Mouse (Mus musculus): ENCODE data around the gene Gfod2. TPM values are rescaled to one million over a fixed set of nuclear protein-coding genes. Genes with fewer than 3 reads are reported as not detected.

The Gfod2 gene
- polyA plus RNA-seq, 1 experiment from 2014 or later, result 100 TPM

DNA sequence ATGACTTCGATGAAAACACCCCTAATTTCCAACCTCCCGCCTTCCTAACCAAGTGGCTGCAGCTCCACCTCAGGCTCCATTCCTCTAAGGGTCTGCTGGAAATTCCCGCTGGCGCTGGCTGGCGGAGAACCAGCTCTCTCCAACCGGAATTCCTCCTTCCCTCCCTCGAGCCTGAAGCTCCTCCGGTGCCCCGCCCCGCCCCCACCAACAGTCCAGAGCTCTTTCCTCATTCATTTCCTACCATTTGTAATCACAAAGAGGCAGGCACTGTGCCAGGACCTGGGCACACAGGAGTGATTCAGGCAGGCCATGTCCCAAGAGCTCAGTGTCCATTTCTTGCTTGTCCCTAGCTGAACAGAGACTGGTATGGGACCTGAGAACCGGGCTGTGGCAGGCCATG lies 7.9 kb downstream of the Gfod2 start:
- 9% methylated on average over 11 of the region's 11 CpGs for WGBS
- no peak overlapping the region; the same call in 1 of the 2 replicates for H3K9ac ChIP-seq
- peak overlapping the region; percentile 51; the same call in 1 of the 2 replicates for H3K27ac ChIP-seq
- no peaks in the 10 kb centered on the region for H3K27me3 ChIP-seq (replicated peaks)
- ATAC-seq (replicated peaks), result 0 out of 2 replicates have a peak, but pooled peaks have one; percentile 29
- no peaks in the 10 kb centered on the region for H3K9me3 ChIP-seq
- H3K36me3 ChIP-seq (replicated peaks), result no peaks in the 10 kb centered on the region
- no peak overlapping the region for H3K4me3 ChIP-seq
- peaks cover 42% of the 10 kb centered on the region for H3K4me1 ChIP-seq
- peak overlapping the region; percentile 16 for H3K4me2 ChIP-seq

- Histone ChIP-seq H3K27me3 (replicated peaks) (no peaks in the 10 kb centered on the region), H3K36me3 (replicated peaks) (no peaks in the 10 kb centered on the region; the same call in 1 of the 2 replicates), H3K9ac (no peak overlapping the region), H3K4me2 (no peak overlapping the region), H3K27ac (no peak overlapping the region), H3K4me3 (no peak overlapping the region), H3K4me1 (no peaks in the 10 kb centered on the region; the same call in 1 of the 2 replicates), H3K9me3 (no peaks in the 10 kb centered on the region)
- WGBS, result 91% methylated on average over 4 of the region's 4 CpGs
- ATAC-seq (replicated peaks), result no peak
These were observed 15.2 kb downstream of the Gfod2 start for GRCm38 (mm10) chr8:105743301-105743700.

DNA sequence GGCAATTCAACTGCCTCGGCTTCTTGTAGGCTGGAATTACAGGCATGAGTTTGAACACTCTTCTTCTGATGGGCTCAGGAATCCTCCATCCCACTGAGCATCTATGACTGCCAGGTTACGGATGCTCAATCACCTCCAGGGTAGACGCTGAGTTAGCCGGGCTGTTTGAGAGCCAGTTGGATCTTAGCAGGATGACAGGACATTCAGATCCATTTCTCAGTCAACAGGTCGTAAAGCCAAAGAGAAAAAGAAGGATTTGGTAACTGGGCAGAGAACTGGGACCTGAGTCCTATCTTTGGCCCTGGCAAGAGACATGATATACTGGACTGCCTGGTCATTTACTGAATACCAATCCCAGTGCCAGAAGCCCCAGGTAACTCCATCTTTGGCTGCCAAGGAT lies 19.2 kb downstream of the Gfod2 start:
- no peak overlapping the region for H3K27ac ChIP-seq
- H3K9me3 ChIP-seq, result no peaks in the 10 kb centered on the region
- ATAC-seq (replicated peaks), result no peak
- no peak overlapping the region for H3K9ac ChIP-seq
- H3K4me1 ChIP-seq, result no peaks in the 10 kb centered on the region
- 93% methylated on average over 5 of the region's 5 CpGs for WGBS
- no peaks in the 10 kb centered on the region; the same call in 1 of the 2 replicates for H3K36me3 ChIP-seq (replicated peaks)
- no peaks in the 10 kb centered on the region for H3K27me3 ChIP-seq (replicated peaks)
- no peak overlapping the region for H3K4me2 ChIP-seq
- H3K4me3 ChIP-seq, result no peak overlapping the region

GRCm38 (mm10) chr8:105732186-105732585 lies 26.3 kb downstream of the Gfod2 start:
- Histone ChIP-seq H3K9me3 (no peaks in the 10 kb centered on the region), H3K27me3 (replicated peaks) (no peaks in the 10 kb centered on the region), H3K4me3 (no peak overlapping the region), H3K27ac (no peak overlapping the region), H3K9ac (no peak overlapping the region), H3K4me2 (no peak overlapping the region), H3K4me1 (no peaks in the 10 kb centered on the region), H3K36me3 (replicated peaks) (peaks cover 8% of the 10 kb centered on the region)
- 95% methylated on average over 5 of the region's 5 CpGs for WGBS
- ATAC-seq (replicated peaks), result no peak

DNA sequence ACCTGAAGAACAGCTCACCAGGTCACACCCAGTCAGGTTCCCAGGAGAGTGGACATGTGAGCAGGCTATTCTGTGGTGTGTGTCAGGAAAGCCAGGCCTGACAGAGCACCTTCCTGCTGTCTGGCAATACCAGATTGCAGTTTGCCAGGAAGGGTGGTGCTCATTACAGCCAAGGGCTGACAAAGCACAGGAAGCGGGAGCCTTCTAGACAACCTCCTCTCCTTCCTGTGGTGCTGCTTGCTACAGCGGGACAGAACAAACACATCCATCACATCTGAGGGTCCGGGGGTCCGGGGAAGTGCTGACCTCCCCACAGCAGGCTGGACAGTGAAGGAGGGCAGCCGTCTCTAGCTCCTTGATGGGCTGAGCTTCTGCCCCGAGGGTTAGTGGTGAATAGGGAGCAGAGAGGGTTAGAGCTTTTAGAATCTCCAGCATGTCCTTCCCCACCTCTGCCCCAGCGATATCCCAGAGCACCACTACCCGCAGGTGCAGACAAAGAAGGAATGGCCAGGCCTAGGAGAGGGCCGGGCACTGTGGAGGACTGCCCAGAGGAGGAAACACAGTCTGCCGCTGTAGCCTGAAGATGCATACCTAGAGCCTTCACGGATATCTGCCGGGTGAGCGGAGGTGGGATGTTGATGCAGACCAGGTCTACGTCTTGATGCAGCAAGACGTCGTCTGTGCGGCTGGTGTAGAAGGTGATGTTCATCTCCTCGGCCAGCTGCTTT lies 30.9 kb downstream of the Gfod2 start:
- ATAC-seq (replicated peaks), result no peak
- H3K36me3 ChIP-seq (replicated peaks), result peaks cover 34% of the 10 kb centered on the region
- H3K4me1 ChIP-seq, result no peaks in the 10 kb centered on the region
- no peaks in the 10 kb centered on the region for H3K27me3 ChIP-seq (replicated peaks)
- H3K4me3 ChIP-seq, result no peak overlapping the region
- H3K4me2 ChIP-seq, result no peak overlapping the region
- no peaks in the 10 kb centered on the region for H3K9me3 ChIP-seq
- WGBS, result 89% methylated on average over 18 of the region's 18 CpGs
- no peak overlapping the region for H3K27ac ChIP-seq
- H3K9ac ChIP-seq, result no peak overlapping the region

GRCm38 (mm10) chr8:105725726-105726125 lies 32.7 kb downstream of the Gfod2 start:
- Histone ChIP-seq H3K27ac (no peak overlapping the region), H3K4me1 (no peaks in the 10 kb centered on the region), H3K36me3 (replicated peaks) (peaks cover 34% of the 10 kb centered on the region), H3K4me2 (no peak overlapping the region), H3K4me3 (no peak overlapping the region), H3K27me3 (replicated peaks) (no peaks in the 10 kb centered on the region), H3K9me3 (no peaks in the 10 kb centered on the region), H3K9ac (no peak overlapping the region)
- ATAC-seq (replicated peaks), result no peak
- WGBS, result 82% methylated on average over 5 of the region's 5 CpGs

GRCm38 (mm10) chr8:105722861-105723260 lies 35.6 kb downstream of the Gfod2 start:
- Histone ChIP-seq H3K4me1 (no peaks in the 10 kb centered on the region), H3K27ac (no peak overlapping the region), H3K9me3 (no peaks in the 10 kb centered on the region), H3K27me3 (replicated peaks) (no peaks in the 10 kb centered on the region), H3K36me3 (replicated peaks) (peaks cover 33% of the 10 kb centered on the region), H3K9ac (no peak overlapping the region), H3K4me2 (no peak overlapping the region), H3K4me3 (no peak overlapping the region)
- no peak for ATAC-seq (replicated peaks)
- 92% methylated on average over 9 of the region's 9 CpGs for WGBS

GRCm38 (mm10) chr8:105719637-105720036 lies 38.8 kb downstream of the Gfod2 start:
- Histone ChIP-seq H3K4me3 (no peak overlapping the region), H3K27ac (no peak overlapping the region), H3K27me3 (replicated peaks) (no peaks in the 10 kb centered on the region), H3K4me2 (no peak overlapping the region), H3K9me3 (no peaks in the 10 kb centered on the region), H3K9ac (no peak overlapping the region), H3K36me3 (replicated peaks) (peaks cover 20% of the 10 kb centered on the region; the same call in 1 of the 2 replicates), H3K4me1 (no peaks in the 10 kb centered on the region)
- WGBS, result 83% methylated on average over 4 of the region's 4 CpGs
- ATAC-seq (replicated peaks), result no peak

DNA sequence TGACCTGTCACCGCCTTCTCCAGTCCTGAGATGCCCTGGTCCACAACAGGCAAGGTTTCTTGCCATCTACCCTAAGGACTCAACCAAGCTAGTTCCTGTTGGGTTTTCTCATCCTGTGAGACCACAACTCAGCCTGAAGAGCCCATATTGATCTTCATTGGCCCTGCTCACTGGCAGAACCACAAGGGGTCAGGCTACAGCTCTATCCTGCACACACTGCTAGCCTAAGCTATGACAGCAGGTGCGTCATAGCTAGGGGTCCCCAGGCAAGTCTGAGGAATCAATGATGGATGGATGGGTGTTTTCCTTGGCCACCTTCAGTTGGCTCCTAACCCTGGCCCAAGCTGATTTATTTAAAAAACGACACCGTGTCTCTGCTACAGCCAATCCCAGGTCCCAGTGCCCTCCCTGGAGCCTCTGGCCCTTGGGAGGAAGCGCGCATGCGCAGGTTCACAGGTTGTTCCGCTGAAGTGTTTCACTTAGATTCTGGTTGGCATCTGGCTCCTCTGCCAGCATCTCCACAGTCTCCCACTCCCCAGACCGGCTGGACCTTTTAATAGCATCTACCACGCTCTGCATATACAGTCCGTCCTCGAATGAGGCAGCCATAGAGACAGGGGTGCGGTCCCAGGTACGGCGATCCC lies 42.0 kb downstream of the Gfod2 start:
- Histone ChIP-seq H3K4me1 (no peaks in the 10 kb centered on the region), H3K27ac (no peak overlapping the region), H3K27me3 (replicated peaks) (no peaks in the 10 kb centered on the region), H3K4me3 (no peak overlapping the region), H3K4me2 (no peak overlapping the region), H3K9ac (no peak overlapping the region), H3K9me3 (no peaks in the 10 kb centered on the region), H3K36me3 (replicated peaks) (peaks cover 7% of the 10 kb centered on the region; the same call in 1 of the 2 replicates)
- no peak for ATAC-seq (replicated peaks)
- 96% methylated on average over 15 of the region's 15 CpGs for WGBS

DNA sequence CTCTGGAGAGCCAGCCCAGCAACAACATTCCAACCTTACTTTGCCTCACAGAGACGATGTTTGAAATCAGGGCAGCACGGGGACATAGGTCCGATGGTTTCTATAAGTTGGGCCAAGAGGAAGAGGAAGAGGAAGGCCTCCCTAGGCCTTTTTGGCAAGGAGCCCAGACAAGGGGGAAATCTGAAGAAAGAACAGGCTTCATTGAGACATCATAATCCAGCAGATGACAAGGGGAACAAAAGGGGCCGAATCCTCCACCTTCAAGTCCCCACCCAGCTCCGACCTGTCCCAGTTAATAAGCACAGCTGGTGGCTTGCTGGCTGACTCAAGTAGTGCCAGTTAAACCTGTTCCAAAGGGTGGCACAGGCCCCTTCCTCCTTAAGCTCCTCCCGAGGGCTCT lies 43.4 kb downstream of the Gfod2 start:
- Histone ChIP-seq H3K4me1 (no peaks in the 10 kb centered on the region), H3K4me3 (no peak overlapping the region), H3K27ac (no peak overlapping the region), H3K4me2 (no peak overlapping the region), H3K27me3 (replicated peaks) (no peaks in the 10 kb centered on the region), H3K9ac (no peak overlapping the region), H3K9me3 (no peaks in the 10 kb centered on the region), H3K36me3 (replicated peaks) (peaks cover 7% of the 10 kb centered on the region; the same call in 1 of the 2 replicates)
- ATAC-seq (replicated peaks), result no peak
- 77% methylated on average over 6 of the region's 6 CpGs for WGBS

GRCm38 (mm10) chr8:105714139-105714538 lies 44.3 kb downstream of the Gfod2 start:
- ATAC-seq (replicated peaks), result no peak

DNA sequence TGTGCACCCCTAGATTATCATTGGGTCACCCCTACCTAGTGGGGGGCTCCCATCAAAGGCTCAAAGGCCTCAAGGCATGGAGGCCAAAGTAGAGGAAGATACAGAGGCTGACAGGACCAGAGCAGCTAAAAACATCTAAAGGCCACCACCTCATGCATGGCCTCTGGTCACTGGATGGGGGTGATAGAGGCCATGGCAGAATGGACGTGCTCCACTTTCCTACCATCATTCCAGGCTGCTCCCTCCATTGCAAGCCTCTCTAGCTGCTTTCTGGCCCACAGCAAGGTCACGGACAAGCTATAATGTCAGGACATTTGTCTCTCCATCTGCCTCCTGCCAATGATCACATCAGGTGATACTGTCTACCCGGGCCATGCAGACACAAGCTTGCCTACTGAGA lies 46.2 kb downstream of the Gfod2 start:
- Histone ChIP-seq H3K36me3 (replicated peaks) (peaks cover 6% of the 10 kb centered on the region; the same call in 1 of the 2 replicates), H3K27ac (no peak overlapping the region), H3K4me2 (no peak overlapping the region), H3K4me3 (no peak overlapping the region), H3K9me3 (no peaks in the 10 kb centered on the region), H3K4me1 (peaks cover 8% of the 10 kb centered on the region), H3K9ac (no peak overlapping the region), H3K27me3 (replicated peaks) (no peaks in the 10 kb centered on the region)
- no peak for ATAC-seq (replicated peaks)
- 86% methylated on average over 3 of the region's 3 CpGs for WGBS

More at GRCm38 (mm10) chr8:105714139-105714538, 44.3 kb downstream of the Gfod2 start:
- WGBS, result 10% methylated on average over 3 of the region's 3 CpGs
- H3K36me3 ChIP-seq (replicated peaks), result peaks cover 7% of the 10 kb centered on the region; the same call in 1 of the 2 replicates
- no peaks in the 10 kb centered on the region for H3K9me3 ChIP-seq
- no peak overlapping the region for H3K27ac ChIP-seq
- no peak overlapping the region for H3K4me3 ChIP-seq
- H3K27me3 ChIP-seq (replicated peaks), result no peaks in the 10 kb centered on the region
- H3K9ac ChIP-seq, result no peak overlapping the region
- no peaks in the 10 kb centered on the region for H3K4me1 ChIP-seq
- no peak overlapping the region for H3K4me2 ChIP-seq
